Mouse (Mus musculus) right cerebral cortex, postnatal 25 days (tissue): ENCODE measurements around the gene E2f4.
A peak's percentile ranks its signal among the peaks of the same experiment; 100 is the strongest.

Experiments used
- DNase-seq: peaks from one replicate; pipeline ENCODE4 v3.0.0; 2022

E2f4 gene

GRCm38 (mm10) chr8:105295256-105295655 lies 2.2 kb upstream of the E2f4 start:
- DNase-seq, result no peak

GRCm38 (mm10) chr8:105295895-105296573 lies 1.4 kb upstream of the E2f4 start, which contains the start of gene Exoc3l:
Gene Exoc3l, minus strand, starts transcription at chr8:105296101.
- DNase-seq, result no peak

DNA sequence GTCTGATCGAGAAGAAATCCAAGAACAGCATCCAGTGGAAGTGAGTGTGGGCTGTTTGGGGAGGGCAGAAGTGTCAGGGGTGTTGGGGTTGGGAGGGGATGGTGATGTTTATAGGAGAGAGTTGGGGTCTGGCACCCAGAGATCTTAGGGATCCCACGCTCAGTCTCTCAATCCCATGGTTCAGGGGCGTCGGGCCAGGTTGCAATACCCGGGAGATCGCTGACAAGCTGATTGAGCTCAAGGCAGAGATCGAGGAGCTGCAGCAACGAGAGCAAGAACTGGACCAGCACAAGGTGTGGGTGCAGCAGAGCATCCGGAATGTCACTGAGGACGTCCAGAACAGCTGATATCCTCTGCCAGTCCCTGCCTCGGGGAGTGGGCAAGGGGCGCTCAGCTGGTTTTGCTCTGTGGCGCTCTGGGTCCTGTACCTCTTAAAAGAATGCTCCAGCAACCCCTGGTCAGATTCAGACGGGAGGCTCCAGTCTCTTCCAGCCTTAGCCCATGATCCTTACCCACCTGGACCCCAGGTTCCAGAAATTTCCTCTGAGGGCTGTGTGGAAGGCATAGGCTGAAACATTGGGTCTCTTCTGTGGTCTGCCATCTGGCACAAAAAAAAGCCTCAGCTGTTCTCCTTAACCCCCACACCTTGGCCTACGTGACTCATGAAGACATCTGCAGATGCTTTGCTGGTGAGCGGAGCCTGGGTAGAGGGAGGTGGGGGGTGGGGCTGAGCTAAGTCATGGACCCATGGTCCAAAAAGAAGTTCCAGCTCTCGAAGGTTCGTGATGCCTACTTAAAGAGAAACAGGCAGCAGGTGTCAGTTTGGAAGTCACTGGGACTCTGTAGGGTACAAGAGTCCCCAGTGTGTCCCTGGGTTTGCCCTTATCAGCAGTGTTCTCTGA lies 1.1 kb downstream of the E2f4 start:
- no peak for DNase-seq

GRCm38 (mm10) chr8:105299962-105300361 lies 2.5 kb downstream of the E2f4 start:
- DNase-seq, result no peak

GRCm38 (mm10) chr8:105303396-105303795 lies 5.9 kb downstream of the E2f4 start:
- no peak for DNase-seq

DNA sequence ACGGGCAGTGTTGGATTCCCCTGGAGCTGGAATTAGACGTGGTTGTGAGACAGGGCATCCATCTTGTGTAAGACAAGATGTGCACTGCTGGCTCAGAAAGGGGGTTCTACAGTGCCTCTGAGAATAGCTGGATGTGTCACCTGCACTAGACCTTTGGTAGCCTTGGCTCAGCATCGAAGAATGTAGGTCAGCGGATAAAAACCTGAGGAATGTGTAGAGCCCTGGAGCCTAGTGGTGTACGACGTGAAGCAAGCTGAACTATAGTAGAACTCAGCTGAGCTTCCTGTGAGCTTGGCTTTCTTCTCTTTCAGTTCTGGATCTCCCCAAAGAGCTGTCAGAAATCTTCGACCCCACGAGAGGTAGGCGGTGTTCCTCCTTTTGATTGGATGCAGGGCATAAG lies 6.4 kb downstream of the E2f4 start:
- no peak for DNase-seq

- DNase-seq, result no peak
Observed at GRCm38 (mm10) chr8:105304325-105305210, 7.1 kb downstream of the E2f4 start.

- DNase-seq, result peak; percentile 45
Observed at GRCm38 (mm10) chr8:105305211-105306145, 8.0 kb downstream of the E2f4 start, which contains the start of gene Elmo3. Gene Elmo3, plus strand, starts transcription at chr8:105305601.

- no peak for DNase-seq
Observed at GRCm38 (mm10) chr8:105306146-105306691, 8.8 kb downstream of the E2f4 start.

DNA sequence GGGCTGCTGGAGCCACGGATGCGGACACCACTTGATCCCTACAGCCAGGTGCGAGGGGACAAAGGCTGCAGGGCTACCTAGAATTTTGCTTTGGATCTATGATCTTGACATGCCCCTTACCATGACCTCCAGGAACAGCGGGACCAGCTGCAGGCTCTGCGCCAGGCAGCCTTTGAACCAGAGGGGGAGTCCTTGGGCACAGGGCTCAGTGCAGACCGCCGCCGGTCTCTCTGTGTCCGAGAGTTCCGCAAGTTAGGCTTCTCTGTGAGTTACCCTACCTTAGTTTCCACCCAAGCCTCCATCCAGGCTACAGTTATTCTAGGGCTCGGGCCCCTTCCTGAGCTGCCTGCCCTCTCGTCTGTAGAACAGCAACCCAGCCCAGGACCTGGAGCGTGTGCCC lies 10.2 kb downstream of the E2f4 start:
- DNase-seq, result no peak

- DNase-seq, result no peak
Observed at GRCm38 (mm10) chr8:105308428-105308827, 11.0 kb downstream of the E2f4 start.

GRCm38 (mm10) chr8:105309142-105309847 lies 11.8 kb downstream of the E2f4 start:
- DNase-seq, result no peak

DNA sequence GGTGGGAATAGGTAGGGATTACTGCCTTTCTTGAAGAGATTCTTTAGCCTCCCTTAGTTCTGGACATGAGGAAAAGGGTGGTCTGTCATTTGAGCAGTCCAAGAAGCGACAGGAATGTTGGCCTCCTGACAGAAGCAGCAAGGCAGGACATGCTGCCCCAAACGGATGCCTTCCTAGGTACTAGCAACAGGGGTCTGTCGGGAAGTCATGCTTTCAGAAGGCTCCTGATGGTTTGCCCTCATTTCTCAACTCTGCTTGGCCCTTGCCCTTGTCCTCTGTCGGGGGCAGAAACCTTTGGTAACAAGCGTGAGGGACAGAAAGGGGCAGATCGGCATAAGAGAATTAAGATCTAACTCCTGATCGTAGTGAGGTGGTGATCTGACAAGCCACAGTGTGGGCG lies 12.7 kb downstream of the E2f4 start:
- DNase-seq, result no peak

DNA sequence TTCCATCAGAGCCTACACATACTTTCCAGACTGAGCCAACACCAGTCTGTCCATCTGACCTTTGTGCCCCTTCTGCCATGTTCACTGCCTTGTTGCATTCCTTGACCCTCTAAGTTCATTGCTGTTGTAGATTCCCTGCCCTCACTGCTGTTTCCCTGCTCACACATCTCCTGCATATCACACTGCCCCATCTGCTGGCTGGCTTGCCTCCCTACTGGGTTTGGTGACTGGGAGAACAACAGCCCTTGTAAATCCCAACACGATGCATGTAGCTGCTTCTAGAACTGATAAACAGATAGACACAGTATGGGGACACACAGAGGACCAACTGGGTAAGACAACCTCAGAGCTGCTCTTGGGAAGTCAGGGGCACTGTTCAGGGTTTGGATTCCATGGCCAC lies 14.3 kb downstream of the E2f4 start:
- no peak for DNase-seq

DNA sequence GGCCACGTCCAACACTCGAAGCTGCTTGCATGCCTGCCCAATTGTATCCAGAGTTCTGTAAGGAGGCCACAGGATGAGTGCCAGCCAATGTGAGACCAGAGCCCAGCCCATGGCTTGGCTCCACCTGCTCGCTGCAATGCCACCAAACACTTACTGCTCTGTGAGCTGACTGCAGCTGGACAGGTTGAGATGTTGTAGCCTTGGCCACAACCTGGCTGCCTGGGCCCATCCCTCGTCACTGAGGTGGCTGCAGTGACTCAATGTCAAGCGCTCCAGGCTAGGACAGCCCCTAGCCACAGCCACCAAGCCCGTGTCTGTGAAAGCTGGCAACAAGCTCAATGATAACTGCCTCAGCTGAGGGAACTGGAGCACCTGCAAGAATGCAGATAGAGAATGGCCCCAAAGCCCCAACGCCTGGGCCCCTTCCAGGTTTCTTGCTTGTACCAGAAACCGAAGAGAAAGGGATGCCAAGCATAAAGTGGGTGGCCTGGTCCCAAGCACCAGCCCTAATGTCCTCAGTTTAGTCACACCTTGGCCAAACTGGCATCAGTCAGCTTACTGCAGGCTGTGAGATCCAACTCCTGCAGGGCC lies 15.5 kb downstream of the E2f4 start:
- DNase-seq, result no peak

DNA sequence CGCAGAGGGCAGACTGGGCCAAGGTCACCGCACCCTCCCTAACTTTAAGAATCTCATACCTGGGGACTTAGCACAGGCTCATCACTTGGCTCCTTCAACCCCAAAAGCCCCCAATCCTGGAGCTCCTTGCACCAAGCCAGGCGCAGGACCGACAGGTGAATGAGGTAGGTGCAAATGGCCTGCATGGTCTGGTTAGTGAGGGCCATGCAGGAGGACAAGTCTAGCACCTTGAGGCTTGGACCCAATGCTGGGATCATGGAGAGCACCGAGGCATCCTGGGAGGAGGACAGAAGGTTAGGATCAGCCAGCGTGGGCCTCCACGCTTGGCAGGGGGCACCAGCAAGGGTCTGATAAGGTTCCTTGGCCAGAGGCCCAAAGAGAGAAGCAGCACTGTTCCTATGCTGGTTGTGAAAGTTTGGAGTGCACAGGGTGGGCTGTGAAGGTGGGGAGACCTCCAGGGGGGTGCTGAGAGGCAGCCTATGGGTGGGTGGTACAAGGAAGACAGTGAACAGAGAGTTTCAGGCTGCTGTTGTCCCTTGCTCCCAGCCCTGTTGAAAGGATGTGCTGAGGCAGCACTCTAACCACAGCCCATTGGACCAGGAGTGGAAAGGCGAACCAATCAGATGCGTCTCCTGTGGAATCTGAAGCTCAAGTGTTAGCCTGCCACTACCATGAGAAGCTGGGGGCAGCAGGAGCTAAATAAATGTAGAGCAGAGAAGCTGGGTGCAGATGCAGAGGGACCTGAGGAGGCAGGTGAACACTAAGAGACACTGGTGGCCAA lies 16.3 kb downstream of the E2f4 start:
- DNase-seq, result no peak

DNA sequence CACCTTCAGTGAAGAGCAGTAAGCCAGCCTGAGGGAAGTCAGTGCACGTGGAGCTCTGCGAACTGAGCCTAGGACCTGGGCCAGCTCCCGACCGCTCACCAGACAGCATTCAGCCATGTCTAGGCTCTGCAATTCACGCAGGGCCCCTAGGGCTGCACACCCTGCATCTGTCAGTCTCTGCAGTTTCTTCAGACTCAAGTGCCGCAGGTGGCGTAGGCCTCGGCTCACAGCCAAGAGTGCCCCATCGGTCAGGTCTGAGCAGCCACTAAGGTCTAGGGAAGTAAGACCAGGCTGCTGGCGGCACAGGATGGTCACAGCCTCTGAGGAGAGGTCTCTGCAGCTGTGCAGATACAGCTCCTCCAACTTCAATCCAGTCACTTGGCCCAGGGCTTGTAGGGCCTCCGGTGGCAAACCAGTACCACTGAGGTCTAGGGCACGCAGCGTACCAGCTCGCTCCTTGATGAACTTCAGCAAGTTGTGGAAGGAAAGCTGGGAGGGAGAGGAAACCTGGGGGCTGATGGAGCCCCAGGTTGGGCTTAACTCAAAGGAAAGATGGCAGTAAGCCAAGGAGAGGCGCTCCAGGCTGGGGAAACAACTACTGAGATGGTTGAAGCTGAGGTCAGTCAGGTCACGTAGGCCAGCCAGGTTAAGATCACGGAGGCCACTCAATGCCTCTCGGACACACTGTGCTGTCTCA lies 17.8 kb downstream of the E2f4 start:
- no peak for DNase-seq

DNA sequence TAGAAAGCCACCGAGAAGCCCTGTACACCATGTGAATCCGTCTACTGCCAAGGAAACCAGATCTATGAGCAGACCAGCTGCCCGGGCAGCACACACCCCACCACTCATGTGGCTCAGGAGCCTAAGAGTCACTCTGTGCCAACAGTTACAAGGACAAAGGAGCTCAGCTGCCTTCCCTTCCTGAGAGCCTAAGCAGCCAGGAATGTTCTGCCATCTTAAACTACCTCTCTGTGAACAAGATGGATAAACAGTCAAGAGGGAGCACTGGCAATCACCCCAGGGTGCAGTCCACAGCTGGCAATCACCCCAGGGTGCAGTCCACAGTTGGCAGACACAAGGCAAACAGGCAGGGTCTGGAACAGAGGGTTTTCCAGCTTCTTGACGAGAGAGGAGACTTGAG lies 20.5 kb downstream of the E2f4 start:
- no peak for DNase-seq

DNA sequence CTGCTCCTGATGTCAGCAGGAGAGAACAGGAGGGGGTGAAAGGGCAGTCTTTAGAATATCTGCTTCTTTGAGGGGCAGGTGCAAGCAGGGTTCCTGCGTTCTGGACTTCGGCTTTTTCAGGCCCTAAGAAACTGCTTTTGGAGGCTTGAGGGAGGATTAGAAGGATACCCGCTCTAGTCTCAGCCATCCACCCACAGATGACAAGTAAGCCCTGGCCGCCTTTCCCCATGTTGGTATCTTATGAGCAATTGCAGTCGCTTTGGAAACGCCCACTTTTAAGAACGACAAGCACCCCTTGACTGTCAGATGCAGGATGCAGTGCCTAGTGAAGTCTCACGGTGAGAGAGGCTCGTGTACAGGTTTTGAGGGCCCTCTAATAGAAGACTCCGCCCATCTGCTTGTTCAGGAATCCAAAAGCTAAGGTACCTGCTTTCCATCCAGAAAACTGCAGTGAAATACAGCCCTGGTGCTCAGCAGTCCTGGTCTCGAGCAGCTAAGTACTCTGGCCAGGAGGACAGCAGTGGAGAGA lies 21.3 kb downstream of the E2f4 start:
- no peak for DNase-seq
